Mouse (Mus musculus) ES-Bruce4 (cell line): ENCODE results near the gene Uhrf1bp1.
A peak's percentile ranks its signal among the peaks of the same experiment; 100 is the strongest.

Source experiments
- CTCF ChIP-seq: IDR thresholded peaks from one replicate; pipeline ENCODE4 v1.8.1; 2011; ENCODE audit warnings: low read depth, low read length
- POLR2A ChIP-seq: IDR thresholded peaks from one replicate; pipeline ENCODE4 v1.8.1; 2011; ENCODE audit warnings: low read length; ENCODE audit not compliant: insufficient read depth

GRCm38 (mm10) chr17:27820568-27821406 lies 35.5 kb upstream of the Uhrf1bp1 start, which contains the start of gene D17Wsu92e:
- TF ChIP-seq CTCF (no peak), POLR2A (peak; percentile 78)
